Mouse (Mus musculus) adipocyte (in vitro differentiated cells): ENCODE results near the gene Sat2.
"Not testable (repeated sequence)": the region's sequence is repeated elsewhere in the genome, so short reads cannot be mapped to it uniquely, and the experiment has no call there.

Experiments used
- DNase-seq: peaks from one replicate; pipeline ENCODE4 v3.0.0-alpha.2; 2016; ENCODE audit warnings: low spot score

Sat2 gene

DNA sequence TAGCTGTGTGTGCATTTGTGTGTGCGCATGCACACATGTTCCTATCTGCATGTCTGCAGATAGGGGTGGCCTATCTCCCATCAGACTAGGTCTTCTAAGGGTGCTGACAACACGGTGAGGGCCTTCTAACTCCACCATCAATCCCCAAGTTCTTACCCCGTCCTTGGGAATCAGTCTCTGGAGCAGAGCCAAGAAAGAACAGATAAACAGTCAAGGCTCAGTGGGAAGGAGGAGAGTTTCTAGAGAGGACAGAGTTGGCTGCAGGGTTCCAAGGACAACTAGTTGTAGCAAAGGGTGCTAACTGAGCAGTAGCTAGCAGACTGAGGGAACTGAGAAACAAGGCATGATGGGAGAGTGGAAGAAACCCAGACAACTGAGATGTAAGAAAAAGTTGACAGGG, 20.1 kb upstream of the Sat2 start:
- no peak for DNase-seq

DNA sequence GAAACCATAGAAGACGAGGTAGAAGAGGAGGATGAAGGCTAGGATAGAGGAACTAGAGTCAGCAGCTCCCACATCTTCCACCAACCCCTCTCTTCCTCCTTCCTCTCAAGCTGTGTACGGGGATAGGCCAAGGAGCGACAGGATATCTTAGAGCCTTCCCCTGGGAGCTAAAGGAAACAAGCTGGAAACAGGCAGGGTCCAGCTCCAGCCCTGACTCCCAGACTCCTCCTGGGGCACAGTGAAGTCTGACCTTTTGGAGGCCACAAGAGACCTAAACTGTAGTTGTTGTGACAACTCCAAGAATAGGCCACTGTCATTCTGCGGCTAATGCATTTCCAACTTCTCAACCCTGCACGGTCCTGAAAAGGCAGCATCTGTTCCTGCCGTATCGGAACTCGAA, 18.3 kb upstream of the Sat2 start:
- no peak for DNase-seq

DNA sequence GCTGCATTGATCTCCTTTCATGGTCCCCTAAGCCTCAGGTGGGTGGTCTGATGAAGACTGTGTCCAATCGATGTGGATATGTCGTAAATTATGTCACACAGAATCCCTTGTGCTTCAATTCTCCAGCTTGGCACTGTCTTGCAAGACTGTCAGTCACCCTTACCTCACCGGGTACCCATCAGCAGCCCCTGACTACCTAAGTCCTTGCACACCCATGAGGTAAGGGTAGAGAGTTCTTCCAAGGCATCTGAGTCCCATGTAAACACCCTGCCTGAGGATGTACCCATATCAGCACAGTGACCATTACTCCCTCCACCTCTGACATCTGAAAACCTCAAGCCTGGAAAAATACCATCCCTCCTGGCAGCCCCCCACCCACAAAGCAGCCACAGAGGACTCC, 17.5 kb upstream of the Sat2 start:
- DNase-seq = no peak

DNA sequence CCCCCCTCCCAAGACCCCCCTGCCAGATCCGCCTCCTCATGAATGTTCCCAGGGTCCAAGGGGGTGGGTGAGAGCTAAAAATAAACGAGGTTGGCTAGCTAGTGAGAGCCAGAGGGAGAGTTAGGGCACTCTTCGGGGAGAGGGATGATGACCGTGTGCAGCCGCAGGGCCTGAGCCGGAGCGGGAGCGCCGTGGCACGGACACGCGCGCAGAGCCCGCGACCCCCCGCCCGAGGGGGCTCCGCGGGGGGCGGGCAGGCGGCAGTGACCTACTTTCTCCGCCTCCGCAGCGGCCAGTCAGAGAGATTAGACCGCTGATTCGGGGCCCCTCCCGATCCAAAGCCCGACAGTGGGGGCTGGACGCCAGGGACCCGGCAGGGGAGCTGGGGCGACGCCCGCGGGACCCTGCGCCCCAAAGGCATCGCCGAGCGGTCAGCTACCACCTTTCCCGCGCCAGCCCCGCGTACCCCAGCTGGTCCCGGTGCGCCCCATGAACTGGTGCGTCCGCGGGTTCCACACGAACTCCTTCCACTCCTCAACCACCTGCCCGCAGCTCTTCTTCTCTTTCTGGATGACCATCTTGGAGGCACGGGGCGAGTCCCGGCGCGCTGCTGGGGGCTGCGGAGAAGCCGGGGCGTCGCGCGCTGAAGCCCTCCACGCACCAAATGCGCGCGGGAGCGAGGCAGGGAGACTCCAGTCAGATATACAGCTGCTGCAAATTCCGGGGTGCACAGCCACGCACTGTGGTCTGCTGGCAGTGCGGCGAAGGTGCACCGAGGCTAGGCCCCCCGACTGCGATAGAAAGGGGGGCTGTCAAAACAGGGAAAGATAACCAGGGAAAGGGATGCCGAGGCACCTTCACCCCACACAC, 16.8 kb upstream of the Sat2 start:
- no peak for DNase-seq

DNA sequence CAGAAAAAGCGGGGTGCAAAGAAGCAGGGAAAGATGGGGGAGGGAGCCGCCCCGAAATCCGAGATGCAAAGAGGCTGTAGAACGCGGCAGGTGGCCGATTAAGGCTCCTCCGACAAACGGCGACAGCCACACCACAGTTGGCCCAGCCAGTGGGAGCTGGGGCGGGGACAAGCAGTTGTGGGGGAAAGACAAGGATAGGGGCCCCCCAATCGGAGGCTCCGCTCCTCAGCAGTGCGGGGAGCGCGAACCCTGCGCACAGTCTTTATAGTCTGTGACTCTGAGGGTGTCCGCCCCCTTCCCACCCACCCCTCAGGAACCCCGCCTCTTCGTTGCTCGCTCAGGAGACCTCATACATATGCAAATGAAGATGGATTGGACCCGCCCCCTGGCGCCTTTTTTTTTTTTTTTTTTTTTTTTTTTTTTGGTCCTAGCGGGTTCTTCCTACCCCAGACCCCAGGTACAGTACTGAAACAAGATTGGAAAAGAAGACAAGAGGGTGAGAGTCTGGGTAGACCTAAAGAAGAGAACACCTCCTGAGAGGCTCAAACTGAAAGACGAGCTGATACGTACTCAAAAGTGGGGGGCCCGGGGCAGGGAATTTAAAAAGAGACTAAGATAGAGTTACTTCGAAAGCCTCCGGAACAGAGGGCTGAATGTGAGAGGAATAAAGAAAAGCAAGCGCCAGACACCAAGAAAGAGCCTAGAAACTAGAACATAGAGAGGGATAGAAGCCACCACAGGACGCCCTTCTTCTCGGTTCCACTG, 15.9 kb upstream of the Sat2 start, which contains the start of gene Atp1b2:
Atp1b2 (minus strand) TSS at position 217 of the 765 bp plus-strand sequence.
- DNase-seq = no peak

DNA sequence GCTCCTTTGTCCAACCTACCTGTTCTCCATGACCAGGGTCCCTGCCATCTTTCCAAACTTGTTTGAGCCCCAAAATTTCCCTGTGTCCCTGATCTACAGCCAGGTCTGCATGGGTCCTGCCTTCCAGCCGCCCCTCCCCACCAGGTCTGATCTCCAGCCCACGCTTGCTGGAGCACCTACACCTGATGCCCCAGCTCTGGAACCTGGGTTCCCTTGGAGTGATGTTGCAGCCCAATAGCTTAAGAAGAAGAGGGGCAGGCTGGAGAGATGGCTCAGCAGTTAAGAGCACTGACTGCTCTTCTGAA, 15.4 kb upstream of the Sat2 start:
- DNase-seq = no peak

DNA sequence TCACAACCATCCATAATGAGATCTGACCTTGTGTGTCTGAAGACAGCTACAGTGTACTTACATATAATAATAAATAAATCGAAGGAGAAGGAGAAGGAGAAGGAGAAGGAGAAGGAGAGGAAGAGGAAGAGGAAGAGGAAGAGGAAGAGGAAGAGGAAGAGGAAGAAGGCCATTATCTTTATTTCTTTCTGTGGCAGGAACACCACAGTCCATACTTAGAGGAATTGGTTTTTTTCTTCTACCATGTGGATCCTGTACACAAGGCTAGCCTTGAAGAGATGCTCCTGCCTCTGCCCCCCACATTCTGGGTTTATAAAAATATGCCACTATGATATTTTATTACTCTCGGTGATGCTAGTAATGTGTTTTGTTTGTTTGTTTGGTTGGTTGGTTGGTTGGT, 15.0 kb upstream of the Sat2 start:
- DNase-seq = no peak

DNA sequence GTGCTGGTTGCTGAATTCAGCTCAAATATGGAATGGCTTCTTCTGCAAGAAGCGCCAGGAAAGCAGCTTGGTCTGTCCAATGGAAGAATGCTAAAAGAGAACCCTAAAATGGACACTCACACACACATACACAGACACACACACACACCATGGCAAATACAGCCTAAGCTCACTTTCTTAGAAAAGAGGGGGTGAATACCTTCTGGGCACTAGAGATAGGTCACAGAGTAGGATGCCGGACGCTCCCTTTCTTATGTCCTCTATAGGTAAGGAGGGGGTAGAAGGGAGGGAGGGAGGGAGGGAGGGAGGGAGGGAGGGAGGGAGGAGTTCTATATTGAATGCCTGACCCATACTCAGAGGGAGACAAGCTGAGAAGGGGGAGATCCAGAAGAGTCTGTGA, 13.3 kb upstream of the Sat2 start:
- DNase-seq = no peak

DNA sequence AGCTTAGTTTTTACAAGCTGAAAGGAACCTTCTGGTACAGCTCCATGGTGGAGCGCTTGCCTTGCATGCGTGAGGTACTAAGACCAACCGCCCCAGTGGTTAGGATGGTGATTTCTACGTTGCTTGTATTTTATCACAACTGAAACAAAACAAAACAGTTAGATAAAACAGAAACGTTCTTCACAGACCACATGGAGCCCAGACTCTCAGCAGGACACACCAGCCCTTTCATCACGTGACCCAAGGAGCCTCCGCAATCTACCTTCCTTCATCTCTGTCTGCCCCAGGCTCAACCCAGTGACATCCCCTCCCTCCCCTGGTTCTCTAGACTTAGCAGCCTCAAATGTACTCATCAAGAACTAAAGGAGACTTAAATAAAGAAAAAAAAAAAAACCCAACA, 12.4 kb upstream of the Sat2 start:
- DNase-seq = no peak

DNA sequence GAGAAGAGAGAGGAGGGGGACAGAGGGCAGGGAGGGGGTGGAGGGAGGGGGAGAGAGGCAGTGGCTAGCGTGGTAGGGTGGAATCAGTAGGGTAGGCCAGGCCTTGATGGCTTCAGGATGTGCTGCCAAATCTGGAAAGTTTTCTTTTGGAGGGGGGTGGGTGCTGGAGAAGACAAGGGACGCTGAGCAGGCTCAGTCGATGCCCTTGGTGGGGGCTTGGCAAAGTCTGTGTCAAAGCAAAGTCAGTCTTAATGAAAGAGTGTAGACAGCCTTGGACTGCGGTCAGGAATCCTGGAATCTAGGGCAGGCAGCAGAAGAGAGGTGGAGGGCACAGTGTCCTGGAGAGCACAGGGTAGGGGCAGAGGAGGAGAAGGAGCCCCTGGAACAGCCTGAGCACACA, 10.9 kb upstream of the Sat2 start:
- no peak for DNase-seq

DNA sequence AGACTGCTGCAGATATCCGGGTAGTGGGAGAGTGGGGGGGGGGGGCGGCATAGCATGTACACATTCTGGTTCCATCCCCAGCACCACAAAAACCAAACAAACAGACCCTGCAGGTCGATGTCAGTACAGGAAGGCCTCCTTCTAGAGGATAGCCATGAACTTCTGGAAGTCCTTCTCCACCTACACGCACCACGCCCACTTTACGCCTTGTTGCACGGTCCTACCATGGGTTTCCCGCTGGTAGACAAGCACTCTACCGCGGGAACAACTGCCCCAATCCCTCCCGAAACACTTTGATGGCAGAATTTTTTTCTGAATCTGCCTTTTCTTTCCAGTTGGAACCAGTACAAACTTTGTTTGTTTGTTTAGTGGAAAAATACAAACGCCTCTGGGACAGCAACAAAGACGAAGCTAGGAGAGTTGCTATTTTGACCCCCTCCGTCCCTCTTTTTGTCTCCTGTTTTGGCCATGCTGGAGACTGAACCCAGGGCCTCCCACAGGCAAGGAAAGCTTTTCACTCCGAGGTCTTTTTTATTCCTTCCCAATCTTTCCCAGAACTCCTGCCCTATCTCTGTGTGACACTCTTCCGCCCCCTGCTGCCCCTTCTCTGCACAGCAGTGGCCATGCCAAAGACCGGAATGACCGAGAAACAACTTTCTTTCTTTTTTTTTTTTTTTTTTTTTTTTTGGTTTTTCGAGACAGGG, 8.1 kb upstream of the Sat2 start:
- peak; percentile 91 for DNase-seq

DNA sequence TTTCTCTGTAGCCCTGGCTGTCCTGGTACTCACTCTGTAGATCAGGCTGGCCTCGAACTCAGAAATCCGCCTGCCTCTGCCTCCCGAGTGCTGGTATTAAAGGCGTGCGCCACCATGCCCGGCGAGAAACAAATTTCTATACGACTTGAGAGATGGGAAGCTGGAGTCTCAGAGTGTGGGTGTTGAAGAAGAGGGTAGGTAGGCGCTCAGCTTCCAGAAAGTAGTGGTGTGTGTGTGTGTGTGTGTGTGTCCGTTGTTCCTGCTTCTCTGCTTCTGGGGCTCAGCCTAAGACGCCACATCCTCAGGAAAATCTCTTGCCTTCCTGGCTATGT, 7.6 kb upstream of the Sat2 start:
- not testable (repeated sequence) for DNase-seq

DNA sequence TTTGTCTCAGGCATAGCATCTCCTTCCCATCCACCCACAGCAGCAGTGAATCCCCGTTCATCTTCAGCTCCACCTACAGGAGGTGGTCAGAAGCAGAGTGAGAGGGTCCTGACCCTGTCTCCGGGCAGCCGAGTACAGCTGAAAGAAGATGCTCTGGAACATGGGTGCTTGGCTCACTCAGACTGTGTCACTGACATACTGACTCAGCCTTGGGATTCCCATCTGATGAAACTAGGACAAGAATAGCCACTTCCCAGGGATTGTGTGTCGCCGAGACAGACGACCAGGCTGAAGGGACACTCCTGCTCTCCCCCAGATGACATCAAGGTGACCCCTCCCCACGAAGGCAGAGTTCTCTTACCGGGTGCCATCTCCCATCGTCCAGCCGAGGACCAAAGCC, 5.0 kb upstream of the Sat2 start:
- DNase-seq = no peak

DNA sequence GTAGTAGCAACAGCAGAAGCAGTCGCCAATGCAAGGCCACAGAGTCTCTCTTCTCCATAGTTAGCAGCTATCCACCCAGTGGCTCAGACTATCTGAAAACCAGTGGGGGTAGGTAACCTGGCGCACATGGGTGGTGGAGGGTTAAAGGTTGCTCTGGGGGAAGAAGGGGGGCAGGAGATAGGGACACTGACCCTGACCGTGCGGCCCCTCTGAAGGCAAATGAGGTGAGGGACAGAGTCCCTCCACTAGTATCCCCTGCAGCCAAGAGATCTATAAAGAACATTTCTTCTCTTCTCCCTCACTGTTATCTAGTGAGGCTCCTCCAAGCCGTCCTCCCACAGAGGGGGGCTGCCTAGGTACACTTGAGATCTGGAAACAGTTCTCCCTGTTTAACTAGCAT, 4.0 kb upstream of the Sat2 start, which contains the start of gene Shbg:
Shbg (minus strand) TSS at position 101 of the 400 bp plus-strand sequence.
- DNase-seq = no peak

DNA sequence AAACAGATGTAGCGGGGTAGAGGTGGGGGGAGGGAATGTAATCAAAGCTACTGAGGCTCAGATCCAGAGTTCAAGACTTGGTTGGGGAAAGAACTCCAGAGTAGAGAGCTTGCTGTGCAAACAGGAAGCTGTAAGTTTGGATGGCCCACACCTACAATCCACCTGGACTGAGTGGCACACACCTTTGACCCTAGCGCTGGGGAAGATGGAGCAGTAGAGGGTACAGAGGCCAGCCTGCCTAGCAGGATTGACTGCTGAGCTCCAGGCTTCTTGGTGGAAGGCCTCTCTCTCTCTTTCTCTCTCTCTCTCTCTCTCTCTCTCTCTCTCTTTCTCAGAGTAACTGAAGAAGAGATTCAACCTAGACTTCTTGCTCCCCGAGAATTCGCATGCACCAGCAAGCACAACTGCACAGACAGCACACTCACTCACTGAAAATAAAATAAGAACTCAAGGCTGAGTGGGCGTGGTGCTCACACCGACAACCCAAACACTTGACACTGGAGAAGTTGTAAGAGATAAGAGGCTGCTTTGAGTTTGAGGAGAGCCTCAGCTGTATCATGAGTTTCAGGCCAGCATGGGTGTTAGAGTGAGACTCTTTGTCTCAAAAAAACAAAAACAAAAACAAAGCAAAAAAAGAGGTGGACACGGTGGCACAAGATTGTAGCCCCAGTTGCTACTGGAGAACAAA, 1.3 kb upstream of the Sat2 start:
- no peak for DNase-seq

DNA sequence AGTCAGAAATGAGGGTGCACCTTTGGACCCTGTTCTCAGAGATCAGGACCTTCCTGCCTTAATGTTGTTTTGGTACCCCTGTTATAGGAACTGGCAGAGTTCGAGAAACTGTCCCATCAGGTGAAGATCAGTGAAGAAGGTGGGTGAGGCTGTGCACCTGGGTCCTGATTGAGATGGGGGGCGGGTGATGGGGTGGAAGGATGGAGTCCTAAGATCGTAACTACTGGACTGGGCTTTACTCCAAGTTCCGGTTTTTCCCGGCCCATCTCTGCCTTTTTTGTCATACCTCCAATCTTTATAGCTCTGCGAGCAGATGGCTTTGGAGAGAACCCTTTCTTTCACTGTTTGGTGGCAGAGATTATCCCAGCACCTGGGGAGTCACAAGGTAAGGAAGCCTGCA, 582 bp downstream of the Sat2 start:
- no peak for DNase-seq

DNA sequence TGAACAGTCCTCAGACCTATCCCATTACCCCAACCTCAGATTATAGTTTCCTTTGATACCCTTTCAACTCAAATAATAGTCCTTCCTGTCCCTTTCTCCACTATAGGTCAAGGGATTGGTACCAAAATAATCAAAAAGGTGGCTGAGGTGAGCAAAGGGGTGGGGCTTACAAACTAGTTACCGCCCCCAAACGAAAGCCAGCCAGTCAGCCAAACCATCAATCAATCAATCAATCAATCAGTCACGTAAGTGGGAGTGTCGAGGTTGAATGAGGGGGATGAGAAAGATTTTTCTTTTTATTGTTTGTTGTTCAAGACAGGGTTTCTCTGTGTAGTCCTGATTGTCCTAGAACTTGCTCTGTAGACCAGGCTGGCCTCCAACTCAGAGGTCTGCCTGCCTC, 1.2 kb downstream of the Sat2 start:
- DNase-seq = no peak

DNA sequence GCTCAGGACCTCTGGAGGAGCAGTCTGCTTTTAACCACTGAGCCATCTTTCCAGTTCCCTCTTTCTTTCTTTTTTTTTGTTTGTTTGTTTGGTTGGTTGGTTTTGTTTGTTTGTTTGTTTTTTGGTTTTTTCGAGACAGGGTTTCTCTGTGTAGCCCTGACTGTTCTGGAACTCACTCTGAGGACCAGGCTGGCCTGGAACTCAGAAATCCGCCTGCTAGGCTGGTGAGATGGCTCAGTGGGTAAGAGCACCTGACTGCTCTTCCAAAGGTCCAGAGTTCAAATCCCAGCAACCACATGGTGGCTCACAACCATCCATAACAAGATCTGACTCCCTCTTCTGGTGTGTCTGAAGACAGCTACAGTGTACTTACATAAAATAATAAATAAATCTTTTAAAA, 2.5 kb downstream of the Sat2 start:
- DNase-seq = not testable (repeated sequence)

DNA sequence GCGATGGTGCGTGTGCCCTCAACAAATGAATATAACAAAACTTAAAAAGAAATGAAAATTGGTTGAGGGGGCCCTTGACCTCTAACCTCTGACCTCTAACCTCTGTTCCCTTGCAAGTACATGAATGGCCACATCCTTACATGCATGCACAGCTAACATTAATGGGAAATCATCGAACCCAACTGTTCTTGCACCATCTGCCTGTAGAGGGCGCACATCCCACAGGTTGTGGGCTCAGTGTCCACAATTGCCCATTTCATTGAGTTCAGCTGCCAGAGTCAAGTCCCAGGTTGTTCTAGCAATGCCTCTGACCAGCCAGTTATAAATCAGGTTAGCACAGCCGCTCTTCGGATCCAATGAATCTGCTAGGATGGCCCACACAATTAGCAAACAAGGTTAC, 6.5 kb downstream of the Sat2 start:
- peak; percentile 86 for DNase-seq

DNA sequence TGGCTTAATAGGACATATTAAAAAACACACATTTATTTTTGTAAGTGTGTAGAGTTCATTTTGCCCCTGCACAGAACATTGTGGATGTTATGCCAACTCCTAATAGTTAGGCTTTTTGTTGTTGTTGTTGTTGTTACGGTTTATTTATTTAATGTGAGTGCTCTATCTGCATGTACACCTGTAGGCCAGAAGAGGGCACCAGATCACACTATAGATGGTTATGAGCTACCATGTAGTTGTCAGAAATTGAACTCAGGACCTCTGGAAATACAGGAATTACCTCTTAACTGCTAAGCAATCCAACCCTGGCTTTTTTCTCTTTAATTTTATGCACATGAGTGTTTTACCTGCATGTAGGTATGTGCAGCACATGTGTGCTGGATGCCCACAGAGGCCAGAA, 8.0 kb downstream of the Sat2 start:
- peak; percentile 64 for DNase-seq

DNA sequence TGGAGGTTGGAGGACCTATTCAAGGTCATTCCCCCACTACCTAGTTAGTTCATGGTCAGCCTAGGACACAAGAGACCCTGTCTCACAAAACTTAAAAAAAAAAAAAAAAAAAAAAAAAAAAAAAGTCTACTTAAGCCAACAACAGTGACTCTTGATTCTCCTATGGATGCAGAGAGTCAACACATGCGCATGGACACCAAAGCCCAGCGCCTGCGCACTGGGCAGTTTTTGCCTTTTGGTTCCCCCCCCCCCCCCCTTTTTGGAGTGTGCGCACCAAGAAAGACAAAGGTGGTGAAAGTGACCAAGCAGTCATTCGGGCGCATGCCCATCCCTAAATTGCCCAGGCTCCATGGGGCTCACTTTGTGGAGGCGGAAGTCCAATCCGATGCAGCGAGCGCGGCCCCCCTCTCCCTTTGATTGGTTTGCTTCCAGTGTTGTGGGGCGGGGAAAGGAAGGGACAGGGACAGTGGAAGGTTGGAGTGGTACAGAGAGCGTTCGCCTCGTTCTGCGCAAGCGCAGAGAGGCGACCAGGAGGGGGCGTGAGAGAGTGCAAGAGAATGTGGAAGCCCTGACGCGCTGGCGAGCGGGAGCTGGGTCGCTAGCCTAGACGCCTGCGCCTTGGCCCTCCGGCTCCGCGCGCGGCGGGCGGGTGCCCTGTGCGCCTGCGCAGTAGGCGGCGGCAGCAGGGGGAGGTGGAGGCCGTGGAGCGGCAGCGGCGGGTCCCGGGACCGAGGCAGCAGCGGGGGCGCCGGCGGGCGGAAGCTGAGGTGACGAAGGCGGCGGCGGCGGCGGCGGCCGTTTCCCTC, 10.7 kb downstream of the Sat2 start, which contains the start of gene Fxr2:
Fxr2 (plus strand) TSS at position 707 of the 806 bp plus-strand sequence.
- DNase-seq = peak; percentile 100
